Mouse (Mus musculus) thymus, postnatal 25 days (tissue): ENCODE results near the gene Hmgxb4.

ENCODE experiments used
- DNase-seq: peaks from one replicate; pipeline ENCODE4 v3.0.0; 2022

The Hmgxb4 gene

DNA sequence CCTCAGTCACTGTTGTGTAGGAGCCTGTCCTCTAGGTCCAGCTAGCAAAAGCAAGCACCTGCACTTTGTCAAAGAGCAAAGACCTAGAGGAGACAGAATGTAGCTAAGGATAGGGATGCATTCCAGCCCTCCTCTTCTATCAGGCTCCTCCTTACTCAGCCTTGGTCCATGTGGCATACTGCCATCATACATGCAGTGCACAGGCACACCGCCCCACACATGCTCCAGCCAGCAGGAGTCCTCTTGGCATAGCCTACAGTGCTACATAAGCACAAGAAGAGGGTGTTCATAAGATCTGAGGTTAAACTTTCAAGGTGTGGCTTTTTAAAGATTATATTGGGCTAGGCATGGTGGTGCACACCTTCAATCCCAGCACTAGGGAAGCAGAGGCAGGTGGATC is 81.7 kb downstream of the Hmgxb4 start:
- DNase-seq, result no peak

- DNase-seq, result no peak
These were observed 85.1 kb downstream of the Hmgxb4 start for GRCm38 (mm10) chr8:75078215-75078614.

GRCm38 (mm10) chr8:75078851-75079250 is 85.7 kb downstream of the Hmgxb4 start:
- DNase-seq, result no peak
